Mouse (Mus musculus) liver, adult (tissue): Measurements from ENCODE around the gene Arhgap9.

Source experiments
- GATA4 ChIP-seq: IDR thresholded peaks from 2 replicates; pipeline ENCODE4 v1.6.1; 2014; ENCODE audit warnings: mild to moderate bottlenecking, low read length; ENCODE audit not compliant: insufficient replicate concordance

Gene Arhgap9

DNA sequence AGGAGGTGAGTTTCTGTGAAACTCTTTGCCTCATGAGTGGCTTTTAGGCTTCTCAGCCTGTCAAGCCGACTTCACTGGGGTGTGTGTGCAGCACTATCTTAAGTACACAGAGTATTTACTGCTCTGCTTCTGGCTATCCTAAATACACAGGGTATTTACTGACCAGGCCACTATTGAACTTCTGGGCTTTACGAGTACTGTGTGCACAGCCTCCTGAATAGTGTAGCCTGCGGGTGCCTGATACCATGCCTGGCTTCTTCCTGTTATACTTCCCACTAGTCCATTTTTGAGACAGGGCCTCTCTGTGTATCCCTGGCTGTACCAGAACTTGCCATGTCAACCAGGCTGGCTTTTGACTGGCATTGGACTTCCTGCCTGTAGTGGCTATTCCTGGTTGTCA, 55.9 kb downstream of the Arhgap9 start:
- no peak for TF ChIP-seq GATA4
